8 mouse cellular contexts compared by ENCODE assay signal in the genomic region with DNA sequence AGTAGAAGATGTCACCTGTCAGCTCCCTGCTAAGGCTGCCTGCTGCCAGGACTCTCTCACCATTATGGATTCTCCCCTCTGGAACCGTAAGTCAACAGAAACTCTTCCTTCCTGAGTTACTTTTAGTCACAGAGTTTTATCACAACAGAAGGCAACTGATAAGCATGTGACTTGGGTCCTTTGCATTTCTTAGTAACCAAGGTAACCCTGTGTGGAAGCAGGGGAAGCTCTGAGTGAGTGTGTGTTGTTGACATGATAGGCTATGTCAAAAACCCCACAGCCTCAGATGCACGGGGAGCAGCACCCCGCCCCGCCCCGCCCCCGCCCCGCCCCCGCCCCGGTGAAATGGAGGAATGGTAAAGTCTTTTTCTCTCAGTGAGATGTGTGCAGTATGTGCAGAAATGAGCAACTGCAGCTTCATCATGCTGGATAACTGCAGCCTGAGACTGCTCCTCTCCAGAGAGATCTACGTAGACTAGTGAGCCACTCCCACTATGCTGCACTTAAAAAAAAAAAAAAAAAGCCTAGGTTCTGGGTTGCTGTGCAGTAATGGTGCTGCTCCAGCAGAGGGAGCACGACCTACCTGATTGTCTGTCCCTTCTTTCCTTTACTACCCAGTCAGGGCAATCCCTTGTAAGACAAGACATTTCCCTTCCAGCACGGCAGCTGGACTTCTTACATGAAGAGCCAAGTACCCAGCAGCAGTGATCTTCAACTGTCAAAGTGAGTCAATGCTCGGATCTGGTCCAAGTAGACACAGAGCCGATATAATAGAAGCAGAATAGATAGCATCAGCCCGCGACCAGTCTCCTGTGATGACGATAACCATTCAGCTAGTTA.
DNase-seq lines count a peak whose midpoint lies in the region; ATAC-seq lines count a peak whose summit lies in the region.

No protein-coding gene starts in this region.

- H3K9me3 ChIP-seq in forebrain, embryonic 10.5 days, result no peaks in the 10 kb centered on the region
- no peaks in the 10 kb centered on the region for H3K9me3 ChIP-seq in hindbrain, embryonic 15.5 days
- no peaks in the 10 kb centered on the region for H3K9me3 ChIP-seq in megakaryocyte, embryonic 14.5 days

- peak; percentile 94 for ATAC-seq in hindbrain, embryonic 15.5 days (ENCODE audit: low FRiP score, low read depth)

- H3K4me1 ChIP-seq in forebrain, embryonic 10.5 days, result peaks cover 4% of the 10 kb centered on the region
- H3K4me1 ChIP-seq in hindbrain, embryonic 15.5 days (replicated peaks), result peaks cover 5% of the 10 kb centered on the region
- peaks cover 40% of the 10 kb centered on the region for H3K4me1 ChIP-seq in megakaryocyte, embryonic 14.5 days

- peak overlapping the region; percentile 52 for H3K4me2 ChIP-seq in hindbrain, embryonic 15.5 days

- H3K36me3 ChIP-seq in forebrain, embryonic 10.5 days (replicated peaks), result no peaks in the 10 kb centered on the region
- no peaks in the 10 kb centered on the region for H3K36me3 ChIP-seq in hindbrain, embryonic 15.5 days
- no peaks in the 10 kb centered on the region for H3K36me3 ChIP-seq in megakaryocyte, embryonic 14.5 days (replicated peaks; ENCODE audit: low read length)

- no peaks in the 10 kb centered on the region for H3K27me3 ChIP-seq in forebrain, embryonic 10.5 days (ENCODE audit: poor library complexity, severe bottlenecking)
- H3K27me3 ChIP-seq in hindbrain, embryonic 15.5 days, result no peaks in the 10 kb centered on the region
- no peaks in the 10 kb centered on the region for H3K27me3 ChIP-seq in megakaryocyte, embryonic 14.5 days (replicated peaks)

- no peak overlapping the region for H3K27ac ChIP-seq in forebrain, embryonic 10.5 days
- no peak overlapping the region for H3K27ac ChIP-seq in hindbrain, embryonic 15.5 days (replicated peaks)

- H3K4me3 ChIP-seq in forebrain, embryonic 10.5 days, result peak overlapping the region; percentile 42
- peak overlapping the region; percentile 30 for H3K4me3 ChIP-seq in hindbrain, embryonic 15.5 days
- H3K4me3 ChIP-seq in megakaryocyte, embryonic 14.5 days (replicated peaks), result peak overlapping the region; percentile 89

- DNase-seq in adrenal gland, adult (ENCODE audit: inconsistent age in 2 of 2, low spot score in 1 of 2), result peak; percentile 45 to 81
- no peak for DNase-seq in adrenal gland, postnatal 4 days (ENCODE audit: low spot score in 2 of 2)
- DNase-seq in c-Kit-positive CD71-negative TER-119-negative erythroid progenitor cells, embryonic 14.5 days (ENCODE audit: low read depth), result peak; percentile 39
- peak; percentile 40 for DNase-seq in forebrain, embryonic 10.5 days (ENCODE audit: extremely low spot score, low spot score)
- DNase-seq in left cerebral cortex, adult 9 months (ENCODE audit: low spot score in 2 of 2), result peak; percentile 35 to 60
- DNase-seq in right cerebral cortex, postnatal 4 days, result peak; percentile 50

- 45% methylated on average over 17 of the region's 17 CpGs for WGBS in forebrain, embryonic 10.5 days
- WGBS in hindbrain, embryonic 15.5 days, result 38% methylated on average over 17 of the region's 17 CpGs

- no peak overlapping the region for H3K9ac ChIP-seq in hindbrain, embryonic 15.5 days

Comparison
In these comparisons a context has a peak if more than half of its experiments do, and no peak if none do; other contexts are left out.
1. DNase-seq: peak in adrenal gland, adult (2 of 2), c-Kit-positive CD71-negative TER-119-negative erythroid progenitor cells, embryonic 14.5 days (single experiment), forebrain, embryonic 10.5 days (single experiment), left cerebral cortex, adult 9 months (2 of 2) and right cerebral cortex, postnatal 4 days (single experiment); none in adrenal gland, postnatal 4 days (0 of 2).
2. H3K4me3 ChIP-seq: peak in every context shown above with its lines; median percentile 89 in megakaryocyte, embryonic 14.5 days; 42 in forebrain, embryonic 10.5 days; 30 in hindbrain, embryonic 15.5 days.